Mouse (Mus musculus) embryonic fibroblast, embryonic 13.5 days (primary cell): ENCODE results near the gene 6030408B16Rik.

Experiments used
- CTCF ChIP-seq: IDR thresholded peaks from 2 replicates; pipeline ENCODE4 v1.5.1; 2011; ENCODE audit warnings: mild to moderate bottlenecking, control low read depth, low read length, moderate library complexity, borderline replicate concordance; ENCODE audit not compliant: insufficient read depth
- POLR2A ChIP-seq: IDR thresholded peaks from 2 replicates; pipeline ENCODE4 v1.6.1; 2011; ENCODE audit warnings: low read depth, mild to moderate bottlenecking, control low read depth, low read length, moderate library complexity

DNA sequence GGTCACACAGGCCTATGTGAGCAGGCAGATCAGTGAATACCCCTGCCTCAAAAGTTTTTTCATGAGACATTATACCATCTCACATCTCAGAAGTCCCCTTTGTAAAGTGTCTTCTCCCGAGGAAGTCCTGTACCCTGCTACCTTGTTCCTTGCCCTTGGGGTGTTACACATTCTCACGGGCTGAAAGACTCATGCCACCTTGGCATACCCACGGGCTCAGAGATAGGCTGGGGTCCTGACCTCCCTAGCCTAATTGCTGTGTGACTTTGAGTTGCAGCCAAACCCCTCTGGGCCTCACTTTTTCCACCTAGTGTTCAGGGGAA lies 39.5 kb upstream of the 6030408B16Rik start:
- TF ChIP-seq CTCF (no peak), POLR2A (no peak)
